Mouse (Mus musculus): ENCODE results near the gene Zglp1.

Gene Zglp1

GRCm38 (mm10) chr9:21026849-21027248 lies 40.0 kb downstream of the Zglp1 start:
- no peak for DNase-seq (ENCODE audit: low spot score)

GRCm38 (mm10) chr9:21025258-21025810 lies 41.6 kb downstream of the Zglp1 start:
- no peak for DNase-seq (ENCODE audit: low spot score)

- no peak for DNase-seq (ENCODE audit: low spot score)
Observed at GRCm38 (mm10) chr9:21022726-21023125, 44.2 kb downstream of the Zglp1 start.

- DNase-seq (ENCODE audit: low spot score), result no peak
Observed at GRCm38 (mm10) chr9:21022288-21022687, 44.6 kb downstream of the Zglp1 start.

GRCm38 (mm10) chr9:21021363-21021762 lies 45.5 kb downstream of the Zglp1 start:
- no peak for DNase-seq (ENCODE audit: low spot score)

- DNase-seq (ENCODE audit: low spot score), result no peak
Observed at GRCm38 (mm10) chr9:21018600-21018999, 48.3 kb downstream of the Zglp1 start.

- no peak for DNase-seq (ENCODE audit: low spot score)
Observed at GRCm38 (mm10) chr9:21017177-21017575, 49.7 kb downstream of the Zglp1 start.

- DNase-seq (ENCODE audit: low spot score), result peak; percentile 23
Observed at GRCm38 (mm10) chr9:21016331-21017176, 50.3 kb downstream of the Zglp1 start.

GRCm38 (mm10) chr9:21015571-21016130 lies 51.2 kb downstream of the Zglp1 start, which contains the start of gene Icam1:
Gene Icam1, plus strand, starts transcription at chr9:21015985.
- DNase-seq (ENCODE audit: low spot score), result peak; percentile 80

- peak; percentile 36 for DNase-seq (ENCODE audit: low spot score)
Observed at GRCm38 (mm10) chr9:21014691-21015570, 52.0 kb downstream of the Zglp1 start.
